Mouse (Mus musculus) embryonic facial prominence, embryonic 13.5 days (tissue): ENCODE measurements around the gene Stx18. TPM values are rescaled to one million over a fixed set of nuclear protein-coding genes. Genes with fewer than 3 reads are reported as not detected.

Experiments
- ATAC-seq: fragments of 200-750 bp; cut with Nextera tagmentation; 2 replicates; pipeline ENCODE4 v1.8.0; 2017; ENCODE audit warnings: low read depth; ENCODE audit not compliant: insufficient number of reproducible peaks, insufficient read depth, low FRiP score, low TSS enrichment
- H3K27ac ChIP-seq: fragments of 300-500 bp; sonication (generic); 2 replicates; pipeline ENCODE4 v1.5.1; 2015; ENCODE audit warnings: moderate library complexity, mild to moderate bottlenecking, inconsistent platforms
- H3K27me3 ChIP-seq: fragments of 300-500 bp; sonication (generic); 2 replicates; pipeline ENCODE4 v1.6.1; 2015; ENCODE audit warnings: mild to moderate bottlenecking, inconsistent platforms
- H3K36me3 ChIP-seq: fragments of 300-500 bp; sonication (generic); 2 replicates; pipeline ENCODE4 v1.6.1; 2015; ENCODE audit warnings: mild to moderate bottlenecking, inconsistent platforms
- H3K4me1 ChIP-seq: fragments of 300-500 bp; sonication (generic); 2 replicates; pipeline ENCODE4 v1.6.1; 2015; ENCODE audit warnings: inconsistent platforms
- H3K4me2 ChIP-seq: fragments of 300-500 bp; sonication (generic); 2 replicates; pipeline ENCODE4 v1.6.1; 2015; ENCODE audit warnings: moderate library complexity, mild to moderate bottlenecking, inconsistent platforms
- H3K4me3 ChIP-seq: fragments of 300-500 bp; sonication (generic); 2 replicates; pipeline ENCODE4 v1.5.1; 2015; ENCODE audit warnings: mild to moderate bottlenecking, inconsistent platforms
- H3K9ac ChIP-seq: fragments of 300-500 bp; sonication (generic); 2 replicates; pipeline ENCODE4 v1.6.1; 2015; ENCODE audit warnings: mild to moderate bottlenecking, inconsistent platforms
- H3K9me3 ChIP-seq: fragments of 300-500 bp; sonication (generic); 2 replicates; pipeline ENCODE4 v1.6.1; 2016; ENCODE audit warnings: inconsistent platforms
- WGBS: fragments of 180-500 bp; shearing (Covaris S2); methylation state at CpG from one replicate; pipeline ENCODE4 v1.1.7; 2015; ENCODE audit warnings: mixed read lengths; 5-methylcytosine and 5-hydroxymethylcytosine counted together
- polyA plus RNA-seq: library from polyadenylated mRNA; unstranded; fragments of >200 nt; fragmentation: Nextera tagmentation; extraction: Ambion mirVana; gene quantifications from 2 replicates; pipeline ENCODE4 v1.2.1, GENCODE M21; 2015

The Stx18 gene
- polyA plus RNA-seq, 1 experiment from 2014 or later: 61.7 TPM

DNA sequence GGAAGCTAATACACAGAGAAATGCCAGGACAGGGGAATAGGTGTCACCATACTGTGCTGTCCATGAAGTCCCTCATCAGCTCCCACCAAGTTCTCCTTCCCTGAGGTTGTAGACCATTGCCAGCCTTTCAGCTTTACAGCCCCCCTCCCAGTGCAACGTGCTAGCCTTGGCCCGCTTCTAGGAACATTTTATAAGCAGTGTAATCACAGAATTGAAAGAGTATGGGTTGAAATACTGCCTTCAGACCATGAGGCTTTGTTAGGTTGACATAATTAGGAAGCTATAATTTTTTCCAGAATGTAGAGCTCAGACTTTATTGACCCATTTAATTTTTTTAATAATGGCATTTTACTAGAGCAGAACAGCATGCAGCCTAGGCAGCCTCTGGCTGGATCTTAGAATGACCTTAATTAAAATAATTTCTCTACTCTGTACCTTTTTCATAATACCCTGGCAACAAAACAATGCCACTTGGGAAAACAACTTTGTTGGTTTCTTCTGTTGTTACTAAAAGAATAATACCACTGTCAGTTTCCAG, 60.7 kb downstream of the Stx18 start:
- Histone ChIP-seq H3K27ac (no peak overlapping the region), H3K4me2 (no peak overlapping the region), H3K36me3 (peaks cover 9% of the 10 kb centered on the region), H3K27me3 (no peaks in the 10 kb centered on the region), H3K9ac (no peak overlapping the region), H3K9me3 (no peaks in the 10 kb centered on the region), H3K4me1 (peaks cover 5% of the 10 kb centered on the region; the same call in 1 of the 2 replicates), H3K4me3 (no peak overlapping the region)
- 40% methylated on average over 2 of the region's 2 CpGs for WGBS
- no peak for ATAC-seq

GRCm38 (mm10) chr5:38102945-38103344, 64.4 kb downstream of the Stx18 start:
- H3K4me3 ChIP-seq: no peak overlapping the region
- ATAC-seq: no peak
- no peak overlapping the region for H3K4me2 ChIP-seq
- H3K4me1 ChIP-seq: peaks cover 5% of the 10 kb centered on the region; the same call in 1 of the 2 replicates
- no peaks in the 10 kb centered on the region for H3K9me3 ChIP-seq
- WGBS: 85% methylated on average over 2 of the region's 2 CpGs
- peaks cover 38% of the 10 kb centered on the region for H3K36me3 ChIP-seq
- H3K9ac ChIP-seq: no peak overlapping the region
- H3K27ac ChIP-seq: no peak overlapping the region
- no peaks in the 10 kb centered on the region for H3K27me3 ChIP-seq

- H3K4me2 ChIP-seq: no peak overlapping the region
- H3K36me3 ChIP-seq: peaks cover 65% of the 10 kb centered on the region
- H3K4me3 ChIP-seq: no peak overlapping the region
- no peaks in the 10 kb centered on the region for H3K9me3 ChIP-seq
- H3K27ac ChIP-seq: no peak overlapping the region
- H3K27me3 ChIP-seq: no peaks in the 10 kb centered on the region
- no peak overlapping the region for H3K9ac ChIP-seq
- no peaks in the 10 kb centered on the region for H3K4me1 ChIP-seq
- no peak for ATAC-seq
- WGBS: 91% methylated on average over 14 of the region's 14 CpGs
Measured at GRCm38 (mm10) chr5:38106080-38106697, 67.6 kb downstream of the Stx18 start.

DNA sequence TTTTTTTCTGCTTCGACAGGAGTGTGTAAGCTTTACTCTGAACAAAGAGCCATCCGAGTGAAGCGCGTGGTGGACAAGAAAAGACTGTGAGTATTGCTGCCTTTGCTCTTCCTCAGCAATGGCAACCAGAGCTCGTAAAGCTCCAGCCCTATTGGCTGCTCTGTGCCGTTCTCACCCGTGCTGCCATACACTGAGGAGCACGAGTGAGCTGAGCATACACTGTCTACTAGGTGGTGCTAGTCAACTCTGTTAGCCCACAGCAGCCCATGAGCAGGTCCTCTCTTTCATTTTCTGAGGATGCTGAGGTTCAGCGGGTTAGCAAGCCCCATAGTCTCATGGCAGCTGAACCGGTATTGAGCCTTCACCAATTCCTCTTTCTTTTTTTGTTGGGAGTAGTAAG, 68.3 kb downstream of the Stx18 start:
- Histone ChIP-seq H3K9me3 (no peaks in the 10 kb centered on the region), H3K36me3 (peaks cover 67% of the 10 kb centered on the region)
- WGBS: 93% methylated on average over 10 of the region's 10 CpGs

GRCm38 (mm10) chr5:38114526-38114925, 76.0 kb downstream of the Stx18 start:
- no peak overlapping the region for H3K27ac ChIP-seq
- peaks cover 71% of the 10 kb centered on the region for H3K36me3 ChIP-seq
- H3K4me1 ChIP-seq: no peaks in the 10 kb centered on the region
- no peaks in the 10 kb centered on the region for H3K9me3 ChIP-seq
- H3K9ac ChIP-seq: no peak overlapping the region
- no peak overlapping the region for H3K4me3 ChIP-seq
- no peaks in the 10 kb centered on the region for H3K27me3 ChIP-seq
- ATAC-seq: no peak
- no peak overlapping the region for H3K4me2 ChIP-seq
- 91% methylated on average over 2 of the region's 2 CpGs for WGBS

More for the DNA sequence above, 68.3 kb downstream of the Stx18 start:
- no peak for ATAC-seq
- Histone ChIP-seq H3K4me3 (no peak overlapping the region), H3K27me3 (no peaks in the 10 kb centered on the region), H3K27ac (no peak overlapping the region), H3K4me1 (no peaks in the 10 kb centered on the region), H3K9ac (no peak overlapping the region), H3K4me2 (no peak overlapping the region)

- Histone ChIP-seq H3K4me2 (no peak overlapping the region), H3K27me3 (no peaks in the 10 kb centered on the region), H3K4me3 (no peak overlapping the region), H3K9me3 (no peaks in the 10 kb centered on the region), H3K9ac (no peak overlapping the region), H3K27ac (no peak overlapping the region), H3K4me1 (no peaks in the 10 kb centered on the region), H3K36me3 (peaks cover 69% of the 10 kb centered on the region)
- WGBS: 97% methylated on average over 1 of the region's 1 CpGs
- no peak for ATAC-seq
Measured at GRCm38 (mm10) chr5:38117056-38117455, 78.5 kb downstream of the Stx18 start.

DNA sequence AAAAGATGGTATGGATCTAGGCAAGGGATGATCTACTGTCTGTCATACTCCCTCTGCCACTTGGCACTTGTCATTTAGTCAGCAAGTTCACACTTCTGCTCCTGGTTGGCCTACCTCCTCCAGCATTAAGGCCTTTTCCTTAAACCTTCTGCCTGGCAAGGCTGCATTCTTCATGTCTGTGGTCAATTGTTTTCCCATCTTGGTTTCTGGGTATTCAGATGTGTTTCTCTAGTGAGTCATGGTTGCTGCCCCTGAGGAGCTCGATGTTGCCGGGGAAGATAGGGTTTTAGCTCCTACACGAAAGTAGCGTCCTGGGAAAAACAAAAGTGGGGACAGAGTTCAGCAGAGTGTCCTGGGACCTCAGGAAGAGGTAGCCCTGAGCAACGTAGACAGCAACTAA, 80.7 kb downstream of the Stx18 start:
- no peak for ATAC-seq
- no peak overlapping the region for H3K4me3 ChIP-seq
- H3K9me3 ChIP-seq: no peaks in the 10 kb centered on the region
- H3K4me1 ChIP-seq: no peaks in the 10 kb centered on the region
- no peak overlapping the region for H3K9ac ChIP-seq
- peaks cover 81% of the 10 kb centered on the region for H3K36me3 ChIP-seq
- no peak overlapping the region for H3K27ac ChIP-seq
- WGBS: 93% methylated on average over 5 of the region's 5 CpGs
- no peak overlapping the region for H3K4me2 ChIP-seq
- no peaks in the 10 kb centered on the region for H3K27me3 ChIP-seq

GRCm38 (mm10) chr5:38121699-38122098, 83.2 kb downstream of the Stx18 start:
- Histone ChIP-seq H3K4me1 (no peaks in the 10 kb centered on the region), H3K27ac (no peak overlapping the region), H3K9ac (no peak overlapping the region), H3K27me3 (no peaks in the 10 kb centered on the region), H3K9me3 (no peaks in the 10 kb centered on the region), H3K4me3 (no peak overlapping the region), H3K4me2 (no peak overlapping the region), H3K36me3 (peaks cover 66% of the 10 kb centered on the region)
- 90% methylated on average over 7 of the region's 7 CpGs for WGBS
- ATAC-seq: no peak

DNA sequence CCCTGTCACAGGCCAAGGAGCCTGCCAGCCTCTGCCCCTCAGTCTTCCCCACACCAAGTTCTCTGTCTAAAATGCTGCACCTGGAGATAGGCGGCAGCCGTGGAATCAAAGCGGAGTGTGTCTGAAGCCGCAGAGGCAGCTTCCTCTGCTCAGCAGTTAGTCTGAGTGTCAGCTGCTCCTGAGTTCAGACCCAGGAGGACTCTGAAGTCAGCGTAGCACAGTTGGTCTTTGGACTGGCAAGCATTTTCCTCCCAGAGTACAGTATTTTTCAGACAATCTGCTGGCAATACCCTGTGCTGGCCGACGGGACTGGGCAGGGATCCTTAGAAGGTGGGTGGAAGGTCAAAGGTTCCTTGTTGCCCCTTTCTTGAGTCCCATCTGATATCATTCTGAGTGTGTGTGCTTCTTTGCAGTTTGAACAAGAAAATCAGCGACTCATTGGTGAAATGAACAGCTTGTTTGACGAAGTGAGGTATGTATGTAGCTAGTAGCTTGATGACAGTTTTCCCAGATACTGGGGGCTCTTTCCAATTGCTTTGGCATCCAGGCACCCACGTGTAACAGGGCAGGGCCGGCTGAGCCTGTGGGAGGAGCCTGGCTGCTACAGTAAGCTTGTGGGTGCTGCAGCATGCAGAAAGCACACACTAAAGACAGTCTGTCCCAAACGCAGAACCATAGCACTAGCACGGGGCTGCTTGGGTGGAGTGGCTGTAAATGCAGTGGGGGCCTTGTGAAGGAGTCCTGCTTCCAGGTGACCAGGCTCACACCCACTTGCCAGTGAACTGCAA, 88.2 kb downstream of the Stx18 start:
- Histone ChIP-seq H3K9me3 (no peaks in the 10 kb centered on the region), H3K4me3 (no peak overlapping the region), H3K9ac (no peak overlapping the region), H3K27me3 (no peaks in the 10 kb centered on the region), H3K36me3 (peaks cover 65% of the 10 kb centered on the region), H3K4me2 (no peak overlapping the region), H3K27ac (no peak overlapping the region), H3K4me1 (no peaks in the 10 kb centered on the region)
- WGBS: 83% methylated on average over 13 of the region's 13 CpGs
- no peak for ATAC-seq

GRCm38 (mm10) chr5:38129339-38129738, 90.8 kb downstream of the Stx18 start:
- ATAC-seq: no peak
- Histone ChIP-seq H3K27me3 (no peaks in the 10 kb centered on the region), H3K4me1 (no peaks in the 10 kb centered on the region), H3K9ac (no peak overlapping the region), H3K4me2 (no peak overlapping the region), H3K36me3 (peaks cover 41% of the 10 kb centered on the region), H3K27ac (no peak overlapping the region), H3K9me3 (no peaks in the 10 kb centered on the region), H3K4me3 (no peak overlapping the region)
- 97% methylated on average over 2 of the region's 2 CpGs for WGBS

- no peak overlapping the region for H3K4me2 ChIP-seq
- ATAC-seq: no peak
- H3K36me3 ChIP-seq: peaks cover 68% of the 10 kb centered on the region
- WGBS: 95% methylated on average over 9 of the region's 9 CpGs
- no peaks in the 10 kb centered on the region for H3K27me3 ChIP-seq
- no peak overlapping the region for H3K27ac ChIP-seq
- H3K4me3 ChIP-seq: no peak overlapping the region
- H3K4me1 ChIP-seq: no peaks in the 10 kb centered on the region
- no peaks in the 10 kb centered on the region for H3K9me3 ChIP-seq
- H3K9ac ChIP-seq: no peak overlapping the region
Measured at GRCm38 (mm10) chr5:38136247-38136646, 97.7 kb downstream of the Stx18 start.

GRCm38 (mm10) chr5:38137163-38137562, 98.6 kb downstream of the Stx18 start:
- WGBS: 85% methylated on average over 9 of the region's 9 CpGs
- peaks cover 77% of the 10 kb centered on the region for H3K36me3 ChIP-seq

More at GRCm38 (mm10) chr5:38137163-38137562, 98.6 kb downstream of the Stx18 start:
- H3K9ac ChIP-seq: no peak overlapping the region
- no peak for ATAC-seq
- H3K4me1 ChIP-seq: no peaks in the 10 kb centered on the region
- no peak overlapping the region for H3K4me2 ChIP-seq
- no peak overlapping the region for H3K4me3 ChIP-seq
- no peak overlapping the region for H3K27ac ChIP-seq
- no peaks in the 10 kb centered on the region for H3K9me3 ChIP-seq
- no peaks in the 10 kb centered on the region for H3K27me3 ChIP-seq
